Mouse (Mus musculus) lung, postnatal 0 days (tissue): ENCODE data around the gene Trem3.

Experiments used
- CTCF ChIP-seq: IDR thresholded peaks from 2 replicates; pipeline ENCODE4 v1.5.1; 2016; ENCODE audit warnings: antibody characterized with exemption, mild to moderate bottlenecking
- EP300 ChIP-seq: IDR thresholded peaks from 2 replicates; pipeline ENCODE4 v1.6.1; 2016; ENCODE audit warnings: antibody characterized with exemption, mild to moderate bottlenecking, control low read depth

DNA sequence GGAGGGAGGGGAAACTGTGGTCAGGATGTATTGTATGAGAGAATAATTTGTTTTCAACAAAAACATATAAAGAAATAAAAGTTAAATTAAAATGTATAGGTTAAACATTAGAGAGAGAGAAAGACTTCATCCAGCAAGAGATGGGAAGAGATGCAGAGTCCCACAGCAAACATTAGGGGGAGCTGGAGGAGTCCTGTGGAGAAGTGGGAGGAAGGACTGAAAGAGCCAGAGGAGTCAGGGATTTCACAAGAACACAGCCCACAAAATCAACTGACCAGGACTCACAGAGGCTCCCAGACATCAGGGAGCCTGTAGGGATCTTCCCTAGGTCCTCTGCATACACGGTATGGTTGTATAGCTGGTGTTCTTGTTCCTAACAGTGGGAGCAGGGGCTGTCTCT lies 39.2 kb downstream of the Trem3 start:
- TF ChIP-seq CTCF: peak; percentile 33; the same call in 1 of the 2 replicates
- TF ChIP-seq EP300: no peak
